Mouse (Mus musculus): Measurements from ENCODE around the gene Rab3il1. TPM values are rescaled to one million over a fixed set of nuclear protein-coding genes. Genes with fewer than 3 reads are reported as not detected.
"Not testable (repeated sequence)": the region's sequence is repeated elsewhere in the genome, so short reads cannot be mapped to it uniquely, and the experiment has no call there.

Rab3il1 gene
- polyA plus RNA-seq, 1 experiment: not detected

GRCm38 (mm10) chr19:9960769-9961168, 40.7 kb upstream of the Rab3il1 start:
- TF ChIP-seq POLR2A (IDR thresholded peaks at IDR 0.05; ENCODE audit: insufficient read depth, low read depth, low read length) (no peak), CTCF (IDR thresholded peaks at IDR 0.05; ENCODE audit: insufficient read depth, low read depth, low read length) (no peak)
- Histone ChIP-seq H3K4me1 (ENCODE audit: control insufficient read depth, insufficient read depth, low read length) (no peaks in the 10 kb centered on the region), H3K4me3 (ENCODE audit: insufficient read depth, low read depth, low read length) (no peak overlapping the region), H3K27ac (ENCODE audit: insufficient read depth, low read depth, low read length) (no peak overlapping the region)
- WGBS: 63% methylated on average over 5 of the region's 5 CpGs

- H3K4me3 ChIP-seq (ENCODE audit: insufficient read depth, low read depth, low read length): no peak overlapping the region
- 32% methylated on average over 7 of the region's 7 CpGs for WGBS
- H3K4me1 ChIP-seq (ENCODE audit: control insufficient read depth, insufficient read depth, low read length): 0 out of 2 replicates have a peak, but pooled peaks cover 2% of the 10 kb centered on the region
- TF ChIP-seq CTCF (IDR thresholded peaks at IDR 0.05; ENCODE audit: insufficient read depth, low read depth, low read length): no peak
- no peak for TF ChIP-seq POLR2A (IDR thresholded peaks at IDR 0.05; ENCODE audit: insufficient read depth, low read depth, low read length)
- no peak overlapping the region; the same call in 1 of the 2 replicates for H3K27ac ChIP-seq (ENCODE audit: insufficient read depth, low read depth, low read length)
Observed at GRCm38 (mm10) chr19:9964205-9964916, 37.1 kb upstream of the Rab3il1 start.

DNA sequence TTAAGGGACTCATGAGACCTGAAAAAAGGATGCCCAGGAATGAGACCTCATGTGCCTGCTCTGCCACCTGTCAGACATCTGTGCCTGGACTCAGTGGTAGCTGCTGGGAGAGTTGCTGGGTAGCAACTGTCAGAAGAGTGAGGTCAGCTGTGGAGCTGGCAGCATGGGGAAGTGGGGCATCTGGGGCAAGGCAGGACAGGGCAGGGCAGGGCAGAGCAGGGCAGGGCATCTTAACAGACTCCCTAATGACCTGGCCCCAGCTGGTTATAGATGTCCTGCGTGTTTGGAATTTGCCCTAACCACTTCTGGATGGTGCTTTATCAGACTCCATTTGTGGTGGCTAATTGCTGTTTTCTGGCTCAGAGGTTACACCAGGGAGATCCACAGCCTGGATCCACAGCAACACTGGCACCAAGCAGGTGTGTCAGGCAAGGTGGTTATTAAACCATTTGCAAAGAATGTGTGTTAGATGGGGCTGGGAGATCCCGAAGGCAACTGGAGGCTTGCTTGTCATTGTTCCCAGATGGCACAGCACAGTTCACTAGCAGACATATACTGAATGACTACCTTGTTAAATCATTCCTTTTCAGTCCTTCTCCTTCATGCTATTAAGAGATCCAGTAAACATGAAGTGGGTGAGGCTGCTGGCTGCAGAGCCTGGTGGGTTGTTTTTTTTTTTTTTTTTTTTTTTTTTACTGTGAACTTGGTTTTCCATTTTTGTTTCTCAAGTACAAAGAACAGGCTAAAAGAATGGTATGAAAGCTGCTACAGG, 35.2 kb upstream of the Rab3il1 start:
- Histone ChIP-seq H3K4me3 (ENCODE audit: insufficient read depth, low read depth, low read length) (no peak overlapping the region), H3K4me1 (ENCODE audit: control insufficient read depth, insufficient read depth, low read length) (0 out of 2 replicates have a peak, but pooled peaks cover 2% of the 10 kb centered on the region), H3K27ac (ENCODE audit: insufficient read depth, low read depth, low read length) (no peak overlapping the region)
- WGBS: 29% methylated on average over 2 of the region's 2 CpGs
- TF ChIP-seq CTCF (IDR thresholded peaks at IDR 0.05; ENCODE audit: insufficient read depth, low read depth, low read length): no peak
- TF ChIP-seq POLR2A (IDR thresholded peaks at IDR 0.05; ENCODE audit: insufficient read depth, low read depth, low read length): no peak

GRCm38 (mm10) chr19:9968081-9968787, 33.2 kb upstream of the Rab3il1 start:
- H3K4me1 ChIP-seq (ENCODE audit: control insufficient read depth, insufficient read depth, low read length): 0 out of 2 replicates have a peak, but pooled peaks cover 2% of the 10 kb centered on the region
- 91% methylated on average over 10 of the region's 10 CpGs for WGBS
- no peak overlapping the region for H3K27ac ChIP-seq (ENCODE audit: insufficient read depth, low read depth, low read length)
- no peak for TF ChIP-seq CTCF (IDR thresholded peaks at IDR 0.05; ENCODE audit: insufficient read depth, low read depth, low read length)
- TF ChIP-seq POLR2A (IDR thresholded peaks at IDR 0.05; ENCODE audit: insufficient read depth, low read depth, low read length): no peak
- no peak overlapping the region for H3K4me3 ChIP-seq (ENCODE audit: insufficient read depth, low read depth, low read length)

GRCm38 (mm10) chr19:9974853-9975252, 26.6 kb upstream of the Rab3il1 start:
- 59% methylated on average over 2 of the region's 2 CpGs for WGBS

DNA sequence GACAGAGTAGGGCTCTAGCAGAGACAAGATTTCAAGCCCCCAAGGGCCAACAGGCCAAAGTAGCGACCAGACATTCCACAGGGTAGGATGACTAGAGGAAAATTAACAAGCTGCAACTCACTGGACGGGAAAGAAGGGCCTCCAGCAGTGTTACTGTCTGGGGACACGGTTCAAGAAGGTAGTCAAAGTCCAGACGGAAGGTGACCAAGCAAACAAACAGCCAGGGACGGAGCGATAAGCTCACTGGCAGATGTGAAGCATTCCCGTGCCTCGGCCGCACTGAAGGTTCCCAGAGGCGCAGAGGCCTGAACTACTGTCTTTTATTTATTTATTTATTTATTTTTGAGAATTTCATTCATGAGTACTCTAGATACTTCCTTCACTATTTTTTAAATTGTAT, 24.4 kb upstream of the Rab3il1 start:
- Histone ChIP-seq H3K27ac (ENCODE audit: insufficient read depth, low read depth, low read length) (no peak overlapping the region), H3K4me1 (ENCODE audit: control insufficient read depth, insufficient read depth, low read length) (peaks cover 7% of the 10 kb centered on the region; the same call in 1 of the 2 replicates), H3K4me3 (ENCODE audit: insufficient read depth, low read depth, low read length) (no peak overlapping the region)
- 94% methylated on average over 10 of the region's 10 CpGs for WGBS
- TF ChIP-seq CTCF (IDR thresholded peaks at IDR 0.05; ENCODE audit: insufficient read depth, low read depth, low read length): no peak
- TF ChIP-seq POLR2A (IDR thresholded peaks at IDR 0.05; ENCODE audit: insufficient read depth, low read depth, low read length): no peak

More at GRCm38 (mm10) chr19:9974853-9975252, 26.6 kb upstream of the Rab3il1 start:
- H3K4me1 ChIP-seq (ENCODE audit: control insufficient read depth, insufficient read depth, low read length); H3K27ac ChIP-seq (ENCODE audit: insufficient read depth, low read depth, low read length); H3K4me3 ChIP-seq (ENCODE audit: insufficient read depth, low read depth, low read length): not testable (repeated sequence)

DNA sequence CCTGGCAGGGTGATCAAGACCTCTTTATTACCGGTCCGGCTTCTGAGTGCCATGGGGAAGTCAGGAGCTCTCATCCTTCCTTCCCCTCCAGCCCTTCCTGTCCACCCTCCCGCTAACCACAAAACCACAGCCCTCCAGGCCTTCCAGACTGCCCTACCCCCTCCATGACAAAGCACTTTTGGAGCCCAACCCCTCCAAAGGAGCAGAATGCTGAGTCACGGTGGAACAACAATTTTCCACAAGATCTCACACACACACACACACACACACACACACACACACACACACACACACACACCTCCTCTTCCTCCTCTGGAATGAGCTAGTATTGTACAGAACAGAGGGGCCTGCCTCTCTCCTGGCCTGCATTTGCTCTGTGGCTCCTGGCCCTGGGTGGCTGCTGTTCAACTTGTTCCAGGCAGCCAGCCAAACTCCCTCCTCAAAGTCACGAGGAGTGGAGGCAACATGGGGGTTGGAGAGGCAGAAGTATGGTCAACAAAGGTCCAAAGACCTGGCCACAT, 23.0 kb upstream of the Rab3il1 start:
- peak overlapping the region; percentile 67 for H3K27ac ChIP-seq (ENCODE audit: insufficient read depth, low read depth, low read length)
- WGBS: 38% methylated on average over 5 of the region's 5 CpGs
- TF ChIP-seq POLR2A (IDR thresholded peaks at IDR 0.05; ENCODE audit: insufficient read depth, low read depth, low read length) (no peak), CTCF (IDR thresholded peaks at IDR 0.05; ENCODE audit: insufficient read depth, low read depth, low read length) (no peak)

DNA sequence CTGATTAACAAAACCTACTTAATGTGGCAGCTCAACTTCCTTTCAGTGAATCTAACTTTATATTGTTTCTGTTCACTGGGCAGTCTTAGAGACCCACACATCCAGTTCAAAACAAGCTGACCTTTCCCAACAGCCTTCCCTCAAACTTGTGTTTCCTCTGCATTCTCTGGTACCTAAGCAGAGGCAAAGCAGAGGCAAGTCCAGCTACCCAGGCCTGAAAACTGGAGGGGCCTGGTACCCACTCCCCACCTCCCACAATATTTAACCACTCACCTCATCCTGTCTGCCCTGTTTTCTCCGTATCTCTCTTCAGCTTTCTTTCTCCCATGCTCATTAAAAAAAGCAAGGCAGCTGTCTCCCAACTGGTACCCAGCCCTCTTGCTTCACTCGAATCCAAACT, 22.3 kb upstream of the Rab3il1 start:
- no peak for TF ChIP-seq CTCF (IDR thresholded peaks at IDR 0.05; ENCODE audit: insufficient read depth, low read depth, low read length)
- TF ChIP-seq POLR2A (IDR thresholded peaks at IDR 0.05; ENCODE audit: insufficient read depth, low read depth, low read length): no peak
- H3K27ac ChIP-seq (ENCODE audit: insufficient read depth, low read depth, low read length): peak overlapping the region; percentile 67
- H3K4me1 ChIP-seq (ENCODE audit: control insufficient read depth, insufficient read depth, low read length): peaks cover 10% of the 10 kb centered on the region
- 75% methylated on average over 2 of the region's 2 CpGs for WGBS
- no peak overlapping the region for H3K4me3 ChIP-seq (ENCODE audit: insufficient read depth, low read depth, low read length)

More for the DNA sequence above, 23.0 kb upstream of the Rab3il1 start:
- H3K4me3 ChIP-seq (ENCODE audit: insufficient read depth, low read depth, low read length): no peak overlapping the region
- peaks cover 7% of the 10 kb centered on the region; the same call in 1 of the 2 replicates for H3K4me1 ChIP-seq (ENCODE audit: control insufficient read depth, insufficient read depth, low read length)

Data from olfactory bulb, adult 2 months (tissue).